Mouse (Mus musculus) MEL (cell line): ENCODE measurements around the gene Maea. TPM values are rescaled to one million over a fixed set of nuclear protein-coding genes. Genes with fewer than 3 reads are reported as not detected.

Source experiments
- DNase-seq: peaks from one replicate; pipeline ENCODE4 v3.0.0; 2011; ENCODE audit warnings: low read depth, low spot score
- H3K27ac ChIP-seq: 2 replicates; pipeline ENCODE4 v1.5.1; 2012; ENCODE audit warnings: low read depth, mild to moderate bottlenecking, control low read depth, low read length, moderate library complexity; ENCODE audit not compliant: control insufficient read depth
- H3K27me3 ChIP-seq, 2 experiments: fragments of 150-350 bp in 1 of 2; sonication (generic) in 1 of 2; 2 replicates each; pipeline ENCODE4 v1.6.1; 2012; ENCODE audit warnings: low read length in 2 of 2, mild to moderate bottlenecking in 2 of 2, improper control_type of control experiment in 1 of 2, moderate library complexity in 1 of 2; ENCODE audit not compliant: insufficient read depth in 2 of 2, control insufficient read depth in 1 of 2
- H3K36me3 ChIP-seq, 2 experiments: 2 replicates each; pipeline ENCODE4 v1.6.1; 2012 to 2014; ENCODE audit warnings: low read length in 2 of 2, improper control_type of control experiment in 1 of 2, inconsistent platforms in 1 of 2, mild to moderate bottlenecking in 1 of 2; ENCODE audit not compliant: insufficient read depth in 2 of 2, control insufficient read depth in 1 of 2
- H3K4me1 ChIP-seq, 2 experiments: fragments of 150-350 bp in 1 of 2; sonication (generic) in 1 of 2; 2 replicates each; pipeline ENCODE4 v1.6.1; 2012; ENCODE audit warnings: low read length in 2 of 2, improper control_type of control experiment in 1 of 2, mild to moderate bottlenecking in 1 of 2; ENCODE audit not compliant: insufficient read depth in 2 of 2, control insufficient read depth in 1 of 2
- H3K4me3 ChIP-seq, 2 experiments: fragments of 150-350 bp in 1 of 2; sonication (generic) in 1 of 2; 2 replicates each; pipeline ENCODE4 v1.5.1; 2012; ENCODE audit warnings: low read depth in 2 of 2, low read length in 2 of 2, mild to moderate bottlenecking in 2 of 2, moderate library complexity in 2 of 2, control low read depth in 1 of 2, improper control_type of control experiment in 1 of 2; ENCODE audit not compliant: control insufficient read depth in 1 of 2, insufficient read depth in 1 of 2
- H3K79me2 ChIP-seq: 2 replicates; pipeline ENCODE4 v1.6.1; 2012; ENCODE audit warnings: mild to moderate bottlenecking, low read length, moderate library complexity; ENCODE audit not compliant: control insufficient read depth, poor library complexity, insufficient read depth
- H3K9ac ChIP-seq: 2 replicates; pipeline ENCODE4 v1.6.1; 2012; ENCODE audit warnings: low read depth, mild to moderate bottlenecking, control low read depth, low read length, moderate library complexity; ENCODE audit not compliant: control insufficient read depth, poor library complexity, severe bottlenecking
- H3K9me3 ChIP-seq: fragments of 150-350 bp; sonication (generic); replicated peaks from 2 replicates; pipeline ENCODE4 v1.6.1; 2012; ENCODE audit warnings: mild to moderate bottlenecking, low read length, improper control_type of control experiment, moderate library complexity; ENCODE audit not compliant: insufficient read depth
- BHLHE40 ChIP-seq: IDR thresholded peaks from 2 replicates; pipeline ENCODE4 v1.6.1; 2012; ENCODE audit warnings: low read depth, mild to moderate bottlenecking, inconsistent platforms, low read length, improper control_type of control experiment, borderline replicate concordance
- CTCF ChIP-seq, 3 experiments: IDR thresholded peaks in 2 of 3; conservative IDR thresholded peaks in 1 of 3; 2 replicates each; pipeline ENCODE4 v1.5.1; 2011 to 2012; ENCODE audit warnings: low read length in 3 of 3, low read depth in 2 of 3, mild to moderate bottlenecking in 2 of 3, improper control_type of control experiment in 1 of 3, inconsistent platforms in 1 of 3, mixed read lengths in 1 of 3, moderate library complexity in 1 of 3; ENCODE audit not compliant: control insufficient read depth in 1 of 3, insufficient read depth in 1 of 3, poor library complexity in 1 of 3, severe bottlenecking in 1 of 3
- GATA1 ChIP-seq: IDR thresholded peaks from 2 replicates; pipeline ENCODE4 v1.6.1; 2011; ENCODE audit warnings: low read depth, low read length, improper control_type of control experiment
- JUND ChIP-seq: IDR thresholded peaks from 2 replicates; pipeline ENCODE4 v1.6.1; 2011; ENCODE audit warnings: low read depth, mild to moderate bottlenecking, improper control_type of control experiment, low read length
- KAT2A ChIP-seq: conservative IDR thresholded peaks from 2 replicates; pipeline ENCODE4 v1.6.1; 2012; ENCODE audit warnings: low read depth, low read length, improper control_type of control experiment, inconsistent platforms
- MAZ ChIP-seq: IDR thresholded peaks from 2 replicates; pipeline ENCODE4 v1.6.1; 2012; ENCODE audit warnings: low read depth, mild to moderate bottlenecking, inconsistent platforms, low read length, improper control_type of control experiment
- MXI1 ChIP-seq: IDR thresholded peaks from 2 replicates; pipeline ENCODE4 v1.6.1; 2011; ENCODE audit warnings: mild to moderate bottlenecking, low read depth, low read length, improper control_type of control experiment
- POLR2AphosphoS5 ChIP-seq: IDR thresholded peaks from 2 replicates; pipeline ENCODE4 v1.6.1; 2012; ENCODE audit warnings: low read depth, borderline replicate concordance, mild to moderate bottlenecking, inconsistent platforms, low read length, moderate library complexity, mixed read lengths
- RAD21 ChIP-seq: IDR thresholded peaks from 2 replicates; pipeline ENCODE4 v1.6.1; 2011; ENCODE audit warnings: mild to moderate bottlenecking, low read depth, low read length, improper control_type of control experiment
- SMC3 ChIP-seq: IDR thresholded peaks from 2 replicates; pipeline ENCODE4 v1.6.1; 2011; ENCODE audit warnings: low read depth, low read length, improper control_type of control experiment
- polyA plus RNA-seq, 2 experiments: library from polyadenylated mRNA; stranded (reverse) in 1 of 2; unstranded in 1 of 2; fragments of >175 nt in 1 of 2; fragments of >200 nt in 1 of 2; gene quantifications; 2 replicates each; pipeline versions ENCODE4 v1.2.1 to v1.2.4; 2012; ENCODE audit warnings: low replicate concordance in 2 of 2, low read depth in 1 of 2; ENCODE audit not compliant: insufficient read length in 2 of 2, insufficient read depth in 1 of 2, missing spikeins in 1 of 2
- total RNA-seq: library from RNA; depleted of rRNA; stranded (reverse); fragments of 300-350 nt; gene quantifications from 2 replicates; pipeline ENCODE4 v1.2.3, GENCODE M21; 2012

Gene Maea
- total and polyA plus RNA-seq, 3 experiments: 140 to 224 TPM; not detected in 1

- Histone ChIP-seq H3K4me3 (no peak overlapping the region), H3K9me3 (no peaks in the 10 kb centered on the region), H3K79me2 (no peaks in the 10 kb centered on the region), H3K4me1 (no peaks in the 10 kb centered on the region), H3K36me3 (peaks cover 0 to 33% of the 10 kb centered on the region in 2 experiments; a peak in 2 of 4 replicates), H3K27ac (no peak overlapping the region), H3K27me3 (no peaks in the 10 kb centered on the region), H3K9ac (no peak overlapping the region)
- no peak for DNase-seq
- no peak for TF ChIP-seq POLR2AphosphoS5
- TF ChIP-seq MAZ: no peak
- TF ChIP-seq BHLHE40: no peak
- no peak for TF ChIP-seq JUND
Observed at GRCm38 (mm10) chr5:33368651-33369050, 33.3 kb downstream of the Maea start.

- DNase-seq: peak; percentile 57
- Histone ChIP-seq H3K36me3 (peaks cover 0 to 28% of the 10 kb centered on the region in 2 experiments; a peak in 2 of 4 replicates), H3K9ac (no peak overlapping the region), H3K4me1 (no peaks in the 10 kb centered on the region), H3K27me3 (no peaks in the 10 kb centered on the region), H3K27ac (no peak overlapping the region), H3K4me3 (no peak overlapping the region), H3K9me3 (no peaks in the 10 kb centered on the region), H3K79me2 (no peaks in the 10 kb centered on the region)
- peak; percentile 38 to 64 (median 58) for TF ChIP-seq CTCF (IDR thresholded peaks at IDR 0.05 in 2 of 3, conservative IDR thresholded peaks at IDR 0.05 in 1 of 3; ENCODE audit: control insufficient read depth in 1 of 3, insufficient read depth in 1 of 3, low read depth in 2 of 3, low read length in 3 of 3, poor library complexity in 1 of 3, severe bottlenecking in 1 of 3)
- no peak for TF ChIP-seq GATA1
- peak; percentile 55 for TF ChIP-seq RAD21
- peak; percentile 54 for TF ChIP-seq SMC3
- TF ChIP-seq KAT2A: no peak
- TF ChIP-seq MXI1: 0 out of 2 replicates have a peak, but pooled peaks have one; percentile 4
Observed at GRCm38 (mm10) chr5:33371137-33371536, 35.8 kb downstream of the Maea start.

DNA sequence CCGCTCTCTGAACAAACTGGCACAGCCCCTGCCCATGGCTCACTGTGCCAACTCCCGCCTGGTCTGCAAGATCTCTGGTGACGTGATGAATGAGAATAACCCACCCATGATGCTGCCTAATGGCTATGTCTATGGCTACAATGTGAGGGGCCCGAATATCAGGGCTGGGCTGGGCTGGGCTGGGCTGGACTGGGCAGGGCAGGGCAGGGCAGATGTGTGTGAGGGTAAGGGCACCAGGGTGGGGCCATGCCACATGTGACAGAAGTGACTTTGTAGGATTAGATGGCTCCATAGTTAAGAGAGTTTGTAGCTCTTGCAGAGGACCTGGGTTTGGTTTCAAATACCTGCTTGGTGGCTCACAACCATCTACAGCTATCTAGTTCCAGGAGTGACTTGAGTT lies 36.4 kb downstream of the Maea start:
- no peak overlapping the region for H3K4me3 ChIP-seq
- no peak overlapping the region for H3K9ac ChIP-seq
- H3K27me3 ChIP-seq: no peaks in the 10 kb centered on the region
- no peaks in the 10 kb centered on the region for H3K4me1 ChIP-seq
- DNase-seq: no peak
- H3K9me3 ChIP-seq: no peaks in the 10 kb centered on the region
- no peak overlapping the region for H3K27ac ChIP-seq
- peaks cover 0 to 28% of the 10 kb centered on the region in 2 experiments; a peak in 2 of 4 replicates for H3K36me3 ChIP-seq
- no peaks in the 10 kb centered on the region for H3K79me2 ChIP-seq
- TF ChIP-seq JUND (no peak), MXI1 (0 out of 2 replicates have a peak, but pooled peaks have one; percentile 8)
